Mouse (Mus musculus) spleen, adult 2 months (tissue): Measurements from ENCODE around the gene Gtf2ird1.

Experiments used
- CTCF ChIP-seq: fragments of 200-500 bp; IDR thresholded peaks from 2 replicates; pipeline ENCODE4 v1.5.1; 2011; ENCODE audit warnings: mild to moderate bottlenecking, inconsistent platforms; ENCODE audit not compliant: insufficient read depth, insufficient read length, insufficient replicate concordance; ENCODE audit errors: extremely low read depth
- POLR2A ChIP-seq: fragments of 200-500 bp; IDR thresholded peaks from 2 replicates; pipeline ENCODE4 v1.6.1; 2011; ENCODE audit warnings: low read depth, low read length, inconsistent platforms

DNA sequence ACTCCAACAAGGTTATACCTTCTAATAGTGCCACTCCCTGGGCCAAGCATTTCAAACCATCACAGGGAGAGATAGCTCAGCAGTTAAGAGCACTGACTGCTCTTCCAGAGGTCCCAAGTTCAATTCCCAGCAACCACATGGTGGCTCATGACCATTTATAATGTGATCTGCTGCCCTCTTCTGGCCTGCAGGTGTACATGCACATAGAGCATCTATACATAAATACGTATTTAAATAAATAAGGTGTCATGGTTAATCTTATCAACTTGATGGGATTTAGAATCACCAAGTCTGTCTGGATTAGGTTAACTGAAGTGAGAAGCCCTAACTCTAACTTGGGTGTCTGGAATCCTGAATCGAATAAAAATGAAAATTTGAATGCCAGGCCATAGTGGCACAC is 109.5 kb downstream of the Gtf2ird1 start:
- TF ChIP-seq CTCF (no peak), POLR2A (no peak)
